Mouse (Mus musculus) embryo, embryonic 11.5 days (tissue): ENCODE measurements around the gene Frat2.

Experiments used
- DNase-seq: peaks from one replicate; pipeline ENCODE4 v3.0.0-alpha.2; 2012; ENCODE audit warnings: low read depth, low spot score

The Frat2 gene

GRCm38 (mm10) chr19:41846366-41847090 lies 1.4 kb downstream of the Frat2 start:
- DNase-seq = no peak

DNA sequence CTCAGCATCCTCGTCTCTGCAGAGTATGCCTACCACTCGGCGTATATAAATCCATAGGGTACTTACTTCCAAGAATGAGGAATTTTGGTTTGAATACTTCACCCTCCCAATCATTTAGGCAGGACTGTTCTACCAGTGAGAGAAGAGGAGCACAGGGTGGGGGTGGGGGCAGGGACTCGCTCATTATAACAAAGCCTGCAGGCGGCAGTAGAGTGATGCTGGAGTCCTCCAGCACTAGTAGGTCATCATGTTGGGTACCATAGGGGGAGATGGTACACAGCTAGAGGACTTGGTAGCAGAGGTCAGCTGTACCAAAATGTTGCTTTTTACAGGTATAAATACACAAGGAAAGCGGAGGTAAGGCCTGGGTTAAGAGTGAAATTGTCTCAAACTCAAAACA lies 3.6 kb downstream of the Frat2 start:
- no peak for DNase-seq

GRCm38 (mm10) chr19:41842706-41843105 lies 5.2 kb downstream of the Frat2 start:
- DNase-seq = no peak

DNA sequence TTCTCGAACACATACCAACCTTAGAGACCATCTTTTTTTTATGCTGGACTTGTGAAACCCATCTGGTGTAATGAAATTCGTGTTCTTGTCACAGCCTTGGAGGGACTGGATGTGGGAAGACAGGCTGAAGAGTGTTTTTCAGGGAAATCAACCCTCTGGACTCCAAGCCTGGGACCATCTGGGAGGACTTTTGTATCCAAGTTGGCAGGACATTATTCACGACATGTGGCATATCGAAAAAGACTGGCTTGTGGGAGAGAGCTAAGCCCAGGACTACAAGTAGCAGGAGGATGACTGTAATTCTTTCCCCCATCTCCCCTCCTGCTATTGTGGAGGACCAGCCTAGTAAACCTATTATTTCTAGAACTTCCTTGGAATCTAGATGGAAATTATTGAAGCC lies 5.7 kb downstream of the Frat2 start:
- no peak for DNase-seq

GRCm38 (mm10) chr19:41841105-41841750 lies 6.7 kb downstream of the Frat2 start:
- DNase-seq = no peak

GRCm38 (mm10) chr19:41839685-41840084 lies 8.2 kb downstream of the Frat2 start:
- no peak for DNase-seq

DNA sequence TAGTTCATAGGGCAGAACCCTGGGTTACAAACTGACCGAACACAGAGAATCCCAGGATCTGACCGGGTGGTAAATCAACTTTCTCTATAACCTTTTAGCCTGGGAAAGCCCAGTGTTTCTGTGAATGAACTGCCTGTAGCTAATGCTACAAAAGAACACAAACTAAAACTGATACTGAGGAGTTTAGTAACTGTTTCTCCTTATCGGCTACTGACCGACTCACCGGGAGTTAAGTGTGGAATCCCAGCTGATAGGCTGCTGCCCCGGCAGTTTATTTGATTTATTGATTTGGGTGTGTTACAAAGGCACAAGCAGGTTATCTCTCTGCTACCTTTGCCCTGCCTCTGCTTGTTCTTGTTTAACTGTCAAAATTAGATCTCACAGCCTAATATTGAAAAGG lies 9.1 kb downstream of the Frat2 start:
- no peak for DNase-seq

- no peak for DNase-seq
Measured at GRCm38 (mm10) chr19:41837917-41838261, 10.0 kb downstream of the Frat2 start.

- DNase-seq = no peak
Measured at GRCm38 (mm10) chr19:41837194-41837916, 10.6 kb downstream of the Frat2 start.

DNA sequence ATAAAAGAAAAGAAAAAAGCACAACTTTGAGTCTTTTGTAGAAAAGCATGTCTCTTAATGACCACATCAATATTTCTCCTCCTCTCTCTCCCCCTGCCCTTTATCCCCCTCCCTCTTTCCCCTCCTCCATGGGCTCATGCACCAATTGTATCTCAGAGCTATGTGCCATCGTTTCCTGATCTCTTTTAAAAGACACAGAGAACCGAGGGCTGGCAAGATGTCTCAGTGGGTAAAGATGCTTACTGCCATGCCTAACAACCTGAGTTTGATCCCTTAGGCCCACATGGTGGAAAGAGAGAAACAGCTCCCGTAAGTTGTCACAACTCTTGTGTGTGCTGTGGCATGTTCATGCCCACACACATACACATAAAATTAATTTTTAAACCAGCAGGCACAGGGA lies 11.2 kb downstream of the Frat2 start:
- no peak for DNase-seq

DNA sequence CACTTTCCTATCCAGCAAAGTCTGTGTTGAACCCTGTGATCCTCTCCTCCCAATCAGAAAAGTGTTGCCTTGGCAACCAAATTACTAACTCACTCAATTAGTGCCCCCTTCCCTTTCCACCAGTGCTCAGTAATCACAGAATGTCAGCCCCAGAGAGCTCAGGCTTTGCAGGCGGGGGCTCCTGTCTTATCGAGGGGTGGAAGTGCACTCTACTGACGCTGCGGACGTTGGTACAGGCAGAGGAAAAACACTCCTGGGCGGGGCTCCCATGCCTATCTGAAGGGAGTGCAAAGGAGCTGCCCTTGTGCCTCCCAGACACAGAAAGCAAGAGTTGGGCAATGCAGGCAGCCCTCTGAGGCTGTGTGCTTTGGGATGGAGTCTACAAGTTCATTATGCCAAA lies 12.1 kb downstream of the Frat2 start:
- no peak for DNase-seq

GRCm38 (mm10) chr19:41835407-41835806 lies 12.5 kb downstream of the Frat2 start:
- no peak for DNase-seq

GRCm38 (mm10) chr19:41832501-41833201 lies 15.3 kb downstream of the Frat2 start:
- DNase-seq = no peak

DNA sequence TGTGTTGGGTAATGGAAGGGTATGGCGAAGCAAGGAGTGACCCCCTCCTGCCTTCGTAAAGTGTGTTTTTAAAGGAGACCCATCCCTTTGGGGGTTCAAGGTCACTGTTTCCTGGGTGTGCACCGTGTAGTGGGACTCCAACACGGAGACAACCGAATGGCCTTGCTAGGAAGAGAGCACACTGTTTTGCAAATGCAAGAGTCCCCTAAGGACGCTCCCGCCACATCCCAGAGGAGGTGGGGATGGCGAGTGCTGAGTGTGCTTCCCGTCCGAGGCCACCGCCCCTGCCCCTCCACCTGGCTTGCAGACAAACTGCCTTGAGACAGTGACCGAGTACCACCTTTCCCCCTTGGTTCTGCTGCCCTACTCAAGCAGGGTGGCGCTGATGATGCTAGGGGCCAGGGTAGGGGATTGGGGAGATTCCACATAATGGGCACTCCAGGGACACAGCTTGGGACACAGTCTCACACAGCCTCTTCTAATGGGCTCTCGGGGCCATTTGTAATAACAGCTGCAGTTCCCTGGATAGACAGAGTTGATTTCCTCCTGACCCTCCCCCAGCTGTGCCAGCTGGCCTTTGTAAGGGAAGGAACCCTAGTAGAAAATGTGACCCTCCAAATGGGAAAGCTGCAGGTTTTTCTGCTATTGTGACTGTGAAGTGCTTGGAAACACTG lies 16.1 kb downstream of the Frat2 start:
- DNase-seq = no peak

DNA sequence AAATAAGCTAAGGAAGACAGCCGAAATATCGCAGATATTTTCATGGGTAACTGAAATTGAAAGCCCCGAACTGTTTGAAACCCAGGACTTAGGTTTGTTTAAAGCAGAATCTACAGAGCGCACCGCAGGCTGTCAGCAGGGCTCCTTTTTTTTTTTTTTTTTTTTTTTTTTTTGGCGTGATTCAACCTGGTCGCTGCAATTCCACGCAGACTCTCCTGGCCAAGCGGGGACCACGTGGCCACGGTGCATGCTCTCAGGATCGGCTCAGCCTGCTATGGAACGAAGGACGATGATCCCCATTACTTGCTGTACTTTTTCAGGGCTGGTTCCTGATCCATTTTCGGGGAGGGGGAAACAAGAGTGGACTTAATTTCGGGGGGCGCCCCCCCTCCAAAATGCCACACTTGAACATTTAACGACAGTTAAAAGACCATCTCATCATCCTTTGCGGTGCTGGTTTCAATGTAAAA lies 16.8 kb downstream of the Frat2 start:
- no peak for DNase-seq

- DNase-seq = no peak
Measured at GRCm38 (mm10) chr19:41830106-41831031, 17.6 kb downstream of the Frat2 start.

- peak; percentile 77 for DNase-seq
Measured at GRCm38 (mm10) chr19:41829381-41830105, 18.4 kb downstream of the Frat2 start, which contains the start of gene Frat1. Frat1 (plus strand) TSS chr19:41829970.

DNA sequence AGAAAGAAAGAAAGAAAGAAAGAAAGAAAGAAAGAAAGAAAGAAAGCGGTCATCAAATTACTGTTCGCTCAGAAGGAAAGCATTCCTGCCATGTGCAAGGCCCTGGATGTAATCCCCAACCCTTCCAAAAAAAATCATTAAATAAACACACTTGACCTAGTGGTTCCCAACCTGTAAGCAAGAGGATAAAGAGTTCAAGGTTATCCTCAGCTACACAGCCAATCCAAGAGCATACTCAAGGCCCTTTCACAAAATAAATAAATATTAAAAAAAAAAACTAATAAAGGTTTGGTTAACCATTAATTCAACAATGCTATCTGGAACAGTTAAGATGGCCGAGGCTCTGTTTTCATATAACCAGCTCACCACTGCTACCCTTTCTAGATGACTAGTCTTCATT lies 19.0 kb downstream of the Frat2 start:
- DNase-seq = no peak

DNA sequence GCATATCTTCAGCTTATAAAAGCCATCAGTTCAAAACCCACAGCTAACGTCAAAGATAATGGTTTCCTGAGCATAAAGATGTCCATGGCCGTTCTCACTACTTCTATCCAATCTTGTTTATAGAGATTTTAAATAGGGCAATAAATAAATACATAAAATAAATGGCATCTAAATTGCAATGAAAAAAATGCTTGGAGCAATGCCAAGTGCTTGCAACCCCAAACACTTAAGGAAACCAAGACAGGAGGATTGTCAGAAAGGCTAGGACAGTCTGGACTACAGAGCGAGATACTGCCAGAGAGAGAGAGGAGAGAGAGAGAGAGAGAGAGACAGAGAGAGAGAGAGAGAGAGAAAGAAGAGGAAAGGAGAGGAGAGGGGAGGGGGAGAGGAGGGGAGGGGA lies 21.4 kb downstream of the Frat2 start:
- DNase-seq = no peak

DNA sequence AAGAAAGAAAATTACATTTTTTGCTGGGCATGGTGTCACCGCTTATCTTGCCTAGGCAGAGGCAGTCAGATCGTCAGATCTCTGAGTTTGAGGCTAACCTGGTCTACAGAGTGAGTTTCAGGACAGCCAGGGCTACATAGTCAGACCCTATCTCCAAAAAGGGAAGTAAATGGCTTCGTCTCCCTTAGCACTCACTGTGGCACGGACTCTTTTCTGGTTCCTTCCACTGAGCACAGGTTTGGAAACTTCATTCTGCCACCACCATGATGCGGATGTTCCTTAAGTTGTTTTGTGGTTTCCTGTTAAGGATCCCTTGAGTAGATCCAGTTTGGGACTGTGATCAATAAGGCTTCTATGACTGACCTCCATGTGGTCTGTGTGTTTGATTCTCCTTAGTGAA lies 23.0 kb downstream of the Frat2 start:
- DNase-seq = no peak
